Mouse (Mus musculus): ENCODE results near the gene Ank3. TPM values are rescaled to one million over a fixed set of nuclear protein-coding genes. Genes with fewer than 3 reads are reported as not detected.

Ank3 gene
- polyA plus RNA-seq, 1 experiment from 2014 or later: not detected

DNA sequence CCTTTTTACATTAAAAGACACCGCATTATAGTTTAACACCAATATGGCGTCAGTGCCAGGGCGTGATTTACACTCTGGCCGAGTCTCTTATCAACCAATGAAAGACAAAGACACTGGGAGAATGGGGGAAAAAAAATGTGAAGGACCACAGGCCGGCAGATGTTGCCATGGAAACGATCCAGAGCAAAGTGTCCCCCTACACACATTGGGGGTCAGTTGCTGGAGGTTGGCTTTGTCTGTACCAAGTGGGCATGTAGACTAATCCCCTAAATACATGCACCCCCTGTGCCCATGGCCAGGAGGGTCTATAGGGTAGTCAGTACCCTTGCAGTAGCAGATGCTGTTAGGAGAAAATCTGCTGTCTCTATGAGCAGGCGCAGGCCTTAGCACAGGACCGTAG, 547.3 kb downstream of the Ank3 start:
- Histone ChIP-seq H3K79me2 (ENCODE audit: inconsistent target) (no peaks in the 10 kb centered on the region), H3K27ac (no peak overlapping the region), H3K36me3 (ENCODE audit: inconsistent target) (no peaks in the 10 kb centered on the region), H3K4me3 (ENCODE audit: inconsistent target) (no peak overlapping the region)
- 94% methylated on average over 8 of the region's 8 CpGs for WGBS (ENCODE audit: missing documents)

DNA sequence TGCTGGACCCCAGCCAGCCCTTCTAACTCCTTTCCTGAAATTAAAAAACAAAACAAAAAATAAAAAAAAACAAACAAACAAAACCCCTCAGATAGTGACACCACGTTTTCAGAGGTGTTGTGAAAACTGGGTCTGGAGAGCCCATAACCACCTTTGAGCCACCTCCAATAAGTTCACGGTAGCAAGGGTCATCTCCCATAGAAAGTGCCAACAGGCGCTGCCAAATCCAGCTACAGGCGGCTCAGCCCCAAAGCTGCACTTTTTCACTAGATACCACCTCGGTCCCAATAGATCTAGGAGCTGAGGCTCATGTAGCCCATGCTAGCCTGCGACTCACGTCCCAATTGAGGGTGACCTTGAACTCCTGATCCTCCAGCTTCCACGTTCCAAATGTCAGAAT, 547.7 kb downstream of the Ank3 start:
- Histone ChIP-seq H3K36me3 (ENCODE audit: inconsistent target) (no peaks in the 10 kb centered on the region), H3K27ac (no peak overlapping the region), H3K79me2 (ENCODE audit: inconsistent target) (no peaks in the 10 kb centered on the region), H3K4me3 (ENCODE audit: inconsistent target) (no peak overlapping the region)
- WGBS (ENCODE audit: missing documents): 87% methylated on average over 8 of the region's 8 CpGs

DNA sequence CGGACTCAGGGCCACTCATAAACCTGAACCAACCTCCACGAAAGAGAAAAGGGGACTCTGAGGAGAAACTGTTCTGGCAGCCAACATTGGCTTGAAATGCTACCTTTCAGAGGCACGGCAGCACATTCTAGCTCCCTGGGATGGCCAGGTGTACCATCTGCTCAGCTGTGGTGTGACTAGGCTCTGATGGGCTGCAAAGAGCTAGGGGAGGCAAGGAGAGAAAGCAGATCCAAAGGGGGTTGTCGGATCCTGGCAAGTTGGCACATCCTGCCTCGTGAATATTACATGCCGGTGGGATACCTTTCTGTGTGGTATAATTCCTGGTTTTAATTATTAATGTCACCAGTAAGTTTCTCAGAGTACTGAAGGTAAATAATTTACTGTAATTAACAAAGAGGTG, 548.5 kb downstream of the Ank3 start:
- H3K36me3 ChIP-seq (ENCODE audit: inconsistent target): no peaks in the 10 kb centered on the region
- no peak overlapping the region for H3K4me3 ChIP-seq (ENCODE audit: inconsistent target)
- H3K79me2 ChIP-seq (ENCODE audit: inconsistent target): no peaks in the 10 kb centered on the region
- 88% methylated on average over 6 of the region's 6 CpGs for WGBS (ENCODE audit: missing documents)
- no peak overlapping the region for H3K27ac ChIP-seq

DNA sequence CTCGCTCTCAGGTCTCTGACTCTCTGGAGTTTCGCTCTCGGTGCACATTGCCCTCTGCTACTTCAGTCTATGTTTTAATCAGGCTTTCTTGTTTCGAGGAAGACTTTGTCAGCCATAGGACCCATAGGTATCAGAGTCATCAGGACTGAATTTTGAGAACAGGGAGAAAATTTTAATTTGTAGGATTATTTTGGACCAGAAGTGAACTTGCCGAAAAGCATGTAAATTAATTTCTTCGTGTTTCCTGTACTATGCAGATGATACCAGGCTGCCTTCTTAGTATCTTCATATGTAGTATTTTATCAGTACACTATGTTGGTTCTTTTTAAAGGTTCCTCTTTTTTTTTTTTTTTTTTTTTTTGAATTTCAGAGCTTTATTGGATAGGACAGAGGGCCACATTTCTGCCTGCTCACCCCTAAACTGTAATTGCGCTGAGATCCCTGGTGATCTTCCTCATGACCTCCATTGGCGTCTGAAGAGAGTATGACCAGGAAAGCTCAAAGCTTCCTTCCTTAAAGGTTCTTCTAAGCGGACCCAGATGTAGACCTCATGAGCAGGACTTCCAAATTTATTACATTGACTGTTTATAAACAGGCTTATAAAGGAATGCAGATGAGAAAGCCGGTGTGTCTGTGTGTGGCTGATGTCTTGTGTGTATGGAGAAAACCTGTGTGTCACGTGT, 551.8 kb downstream of the Ank3 start:
- Histone ChIP-seq H3K4me3 (ENCODE audit: inconsistent target) (no peak overlapping the region), H3K27ac (no peak overlapping the region), H3K79me2 (ENCODE audit: inconsistent target) (no peaks in the 10 kb centered on the region), H3K36me3 (ENCODE audit: inconsistent target) (no peaks in the 10 kb centered on the region)
- WGBS (ENCODE audit: missing documents): 92% methylated on average over 8 of the region's 11 CpGs

DNA sequence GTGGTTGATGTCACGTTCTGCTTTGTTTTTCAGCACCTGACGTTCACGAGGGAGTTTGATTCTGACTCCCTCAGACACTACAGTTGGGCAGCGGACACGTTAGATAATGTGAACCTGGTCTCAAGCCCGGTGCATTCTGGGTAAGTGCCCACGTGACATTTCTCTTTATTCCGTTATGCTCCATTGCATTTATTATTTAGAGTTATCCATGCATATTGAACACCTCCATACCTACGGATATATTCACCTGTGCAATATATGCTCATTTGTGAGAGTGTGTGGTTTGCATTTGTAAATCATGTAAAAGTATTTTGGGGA, 552.3 kb downstream of the Ank3 start:
- Histone ChIP-seq H3K27ac (no peak overlapping the region), H3K4me3 (ENCODE audit: inconsistent target) (no peak overlapping the region), H3K36me3 (ENCODE audit: inconsistent target) (no peaks in the 10 kb centered on the region), H3K79me2 (ENCODE audit: inconsistent target) (no peaks in the 10 kb centered on the region)
- 90% methylated on average over 9 of the region's 9 CpGs for WGBS (ENCODE audit: missing documents)

DNA sequence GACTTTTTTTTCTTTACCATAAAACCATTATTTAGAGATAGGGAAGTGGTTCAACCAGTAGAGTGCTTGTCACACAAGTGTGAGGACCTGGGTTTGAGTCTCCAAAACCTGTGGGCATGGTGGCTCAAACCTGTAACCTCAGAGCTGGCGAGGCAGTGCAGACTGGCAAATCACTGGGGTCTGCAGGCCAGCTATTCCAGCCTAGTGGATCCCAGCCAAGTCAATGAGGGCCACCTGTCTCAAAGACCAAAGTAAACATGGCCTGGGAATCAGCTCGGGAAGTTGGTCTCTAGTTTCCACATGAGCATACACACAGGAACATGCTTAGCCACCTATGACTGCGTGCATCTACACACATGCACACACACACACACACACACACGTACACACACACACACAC, 552.9 kb downstream of the Ank3 start:
- no peaks in the 10 kb centered on the region for H3K36me3 ChIP-seq (ENCODE audit: inconsistent target)
- 88% methylated on average over 3 of the region's 4 CpGs for WGBS (ENCODE audit: missing documents)
- H3K79me2 ChIP-seq (ENCODE audit: inconsistent target): no peaks in the 10 kb centered on the region
- no peak overlapping the region for H3K4me3 ChIP-seq (ENCODE audit: inconsistent target)
- H3K27ac ChIP-seq: no peak overlapping the region

DNA sequence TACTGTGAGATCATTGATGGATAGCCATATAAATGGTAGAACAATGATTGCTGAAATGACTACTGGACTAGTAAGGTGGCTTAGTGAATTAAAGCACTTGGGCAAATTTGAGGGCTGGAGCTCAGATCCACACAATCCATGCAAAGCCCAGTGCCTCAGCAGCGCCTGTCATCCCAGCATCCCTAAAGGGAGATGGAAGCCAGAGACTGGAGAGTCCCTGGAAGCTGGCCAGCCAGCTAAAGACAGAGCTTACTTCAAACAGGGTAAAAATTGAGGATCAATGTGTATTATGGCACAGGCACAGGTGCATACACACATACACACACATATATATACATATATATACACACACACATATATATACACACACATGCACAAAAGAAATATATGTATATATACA, 553.7 kb downstream of the Ank3 start:
- no peaks in the 10 kb centered on the region for H3K36me3 ChIP-seq (ENCODE audit: inconsistent target)
- H3K4me3 ChIP-seq (ENCODE audit: inconsistent target): no peak overlapping the region
- no peaks in the 10 kb centered on the region for H3K79me2 ChIP-seq (ENCODE audit: inconsistent target)
- no peak overlapping the region for H3K27ac ChIP-seq
- WGBS (ENCODE audit: missing documents): 90% methylated on average over 1 of the region's 1 CpGs

DNA sequence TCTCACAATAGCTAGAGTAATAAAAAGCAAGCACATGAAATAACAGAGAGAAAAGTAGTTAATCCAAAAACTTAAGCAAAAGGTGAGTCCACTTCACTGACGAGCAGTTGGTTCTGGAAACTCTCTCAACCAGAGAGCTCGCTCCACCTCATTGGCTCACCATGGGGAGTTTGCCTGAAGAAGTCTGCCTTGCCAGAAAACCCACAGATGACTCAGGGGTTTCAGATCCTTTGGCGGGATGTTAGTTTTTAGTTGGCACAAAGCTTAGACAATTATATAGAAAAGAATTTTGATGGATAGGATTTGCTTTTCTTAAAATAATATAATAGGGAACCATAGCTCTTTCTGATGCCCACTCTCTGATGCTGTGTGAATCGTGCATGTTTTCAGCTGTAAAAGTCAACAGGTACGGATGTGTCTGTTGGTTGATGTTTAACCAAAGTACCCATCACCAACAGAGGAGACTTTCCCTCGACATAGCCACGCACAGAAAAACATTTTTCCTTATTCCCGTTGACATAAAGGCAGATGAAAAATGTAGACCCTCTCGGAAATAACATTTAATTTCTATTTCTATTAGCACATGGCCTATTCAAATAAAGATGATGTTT, 556.2 kb downstream of the Ank3 start:
- no peaks in the 10 kb centered on the region for H3K36me3 ChIP-seq (ENCODE audit: inconsistent target)

DNA sequence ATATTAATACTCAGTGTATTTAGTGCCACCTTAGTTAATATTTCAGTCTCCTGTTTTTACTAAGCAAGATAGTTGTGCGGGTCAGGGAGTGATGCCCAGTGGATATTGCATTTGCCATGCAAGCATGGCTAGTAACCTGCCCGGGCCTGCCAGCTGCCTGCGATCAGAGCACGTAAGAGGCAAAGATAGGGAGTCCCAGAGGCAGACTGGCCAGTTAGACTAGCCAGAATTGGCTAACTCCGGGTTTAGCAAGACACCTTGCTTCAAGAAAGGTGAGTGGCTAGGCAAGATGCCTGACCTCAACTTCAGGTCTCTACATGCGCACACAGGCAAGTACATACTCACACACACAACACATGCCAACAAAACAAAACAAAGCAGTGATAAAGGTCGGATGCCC, 563.7 kb downstream of the Ank3 start:
- Histone ChIP-seq H3K4me3 (ENCODE audit: inconsistent target) (no peak overlapping the region), H3K27ac (no peak overlapping the region), H3K36me3 (ENCODE audit: inconsistent target) (no peaks in the 10 kb centered on the region), H3K79me2 (ENCODE audit: inconsistent target) (no peaks in the 10 kb centered on the region)
- 93% methylated on average over 7 of the region's 7 CpGs for WGBS (ENCODE audit: missing documents)

More for the DNA sequence above, 556.2 kb downstream of the Ank3 start:
- WGBS (ENCODE audit: missing documents): 80% methylated on average over 9 of the region's 9 CpGs
- Histone ChIP-seq H3K4me3 (ENCODE audit: inconsistent target) (no peak overlapping the region), H3K79me2 (ENCODE audit: inconsistent target) (no peaks in the 10 kb centered on the region), H3K27ac (no peak overlapping the region)

DNA sequence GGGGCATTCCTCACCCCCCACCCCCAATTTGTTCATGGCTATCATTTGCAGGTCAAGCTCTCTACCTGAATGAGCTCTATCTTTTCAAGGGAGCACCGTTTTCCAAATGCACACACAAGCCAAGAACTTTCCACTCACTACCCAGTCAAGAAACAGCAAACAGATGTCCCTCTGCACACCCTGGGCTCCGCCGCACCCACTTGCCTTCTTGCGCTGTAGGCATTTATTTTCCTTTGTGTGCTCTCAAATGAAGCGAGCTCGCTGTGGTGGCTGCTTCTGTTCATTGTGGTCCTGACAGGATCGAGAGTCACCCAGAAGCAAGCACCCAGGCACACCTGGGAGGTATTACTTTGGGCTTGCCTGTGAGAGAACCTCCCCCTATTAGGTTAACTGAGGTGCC, 564.4 kb downstream of the Ank3 start:
- Histone ChIP-seq H3K36me3 (ENCODE audit: inconsistent target) (no peaks in the 10 kb centered on the region), H3K4me3 (ENCODE audit: inconsistent target) (no peak overlapping the region), H3K27ac (no peak overlapping the region), H3K79me2 (ENCODE audit: inconsistent target) (no peaks in the 10 kb centered on the region)
- WGBS (ENCODE audit: missing documents): 90% methylated on average over 7 of the region's 7 CpGs

DNA sequence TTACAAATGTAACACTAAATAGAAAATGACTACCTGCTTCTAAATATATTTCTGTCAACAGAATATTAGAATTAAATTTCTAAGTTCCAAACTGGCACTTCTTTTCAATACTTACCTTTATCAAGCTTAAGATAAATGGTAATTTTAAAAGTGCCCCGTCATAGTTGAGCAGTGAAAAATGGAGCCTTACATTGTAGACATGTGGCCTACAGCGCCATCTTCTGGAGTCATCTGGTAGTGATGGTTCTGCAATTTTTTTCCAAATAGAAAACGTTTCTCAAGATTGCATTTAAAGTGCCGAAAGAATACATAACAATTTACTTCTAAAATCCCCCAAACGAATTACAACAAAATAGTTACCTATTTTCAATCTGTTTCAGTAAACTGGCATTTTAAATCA, 566.0 kb downstream of the Ank3 start:
- WGBS (ENCODE audit: missing documents): 2% methylated on average over 5 of the region's 5 CpGs
- Histone ChIP-seq H3K36me3 (ENCODE audit: inconsistent target) (no peaks in the 10 kb centered on the region), H3K4me3 (ENCODE audit: inconsistent target) (no peak overlapping the region), H3K79me2 (ENCODE audit: inconsistent target) (no peaks in the 10 kb centered on the region), H3K27ac (no peak overlapping the region)

DNA sequence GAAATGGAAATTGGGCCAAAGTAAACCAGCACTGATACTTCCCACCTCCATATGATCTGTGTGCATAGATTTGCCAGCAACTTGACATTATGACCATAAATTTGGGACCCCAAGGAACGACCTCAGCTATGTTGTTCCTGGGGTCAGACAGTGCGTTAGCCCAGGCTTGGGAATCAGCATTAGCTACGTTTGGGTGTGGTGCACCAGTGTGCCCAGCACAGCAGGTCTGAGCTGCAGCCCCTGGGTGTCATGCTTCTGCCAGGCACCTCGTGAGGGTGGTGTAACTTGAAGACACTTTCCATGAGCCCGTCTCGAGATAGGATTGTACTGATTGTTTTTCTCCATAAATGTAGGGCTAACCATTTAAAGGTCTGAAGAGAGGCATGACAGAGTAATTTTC, 566.5 kb downstream of the Ank3 start:
- Histone ChIP-seq H3K27ac (no peak overlapping the region), H3K36me3 (ENCODE audit: inconsistent target) (no peaks in the 10 kb centered on the region), H3K4me3 (ENCODE audit: inconsistent target) (no peak overlapping the region), H3K79me2 (ENCODE audit: inconsistent target) (no peaks in the 10 kb centered on the region)
- 86% methylated on average over 6 of the region's 6 CpGs for WGBS (ENCODE audit: missing documents)

DNA sequence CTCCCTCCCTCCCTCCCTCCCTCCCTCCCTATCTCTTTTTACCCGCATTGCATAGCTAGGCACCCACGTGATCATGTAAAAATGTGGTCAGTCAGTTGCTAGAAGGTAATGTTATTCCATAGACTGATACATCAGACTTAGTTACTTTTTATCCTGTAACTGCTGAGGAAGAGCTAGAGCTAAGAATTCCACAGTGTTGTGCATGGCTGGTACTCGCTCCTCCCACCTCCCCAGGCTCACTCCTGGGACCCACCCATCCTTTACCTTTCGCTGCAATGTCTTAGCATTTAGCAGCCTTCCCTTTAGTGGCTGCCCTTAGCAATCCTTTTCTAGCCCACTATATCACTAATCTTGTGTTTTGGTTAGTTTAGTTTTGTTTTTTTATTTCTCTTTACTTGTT, 569.4 kb downstream of the Ank3 start:
- 95% methylated on average over 2 of the region's 4 CpGs for WGBS (ENCODE audit: missing documents)
- Histone ChIP-seq H3K79me2 (ENCODE audit: inconsistent target) (no peaks in the 10 kb centered on the region), H3K36me3 (ENCODE audit: inconsistent target) (no peaks in the 10 kb centered on the region), H3K4me3 (ENCODE audit: inconsistent target) (no peak overlapping the region), H3K27ac (no peak overlapping the region)

DNA sequence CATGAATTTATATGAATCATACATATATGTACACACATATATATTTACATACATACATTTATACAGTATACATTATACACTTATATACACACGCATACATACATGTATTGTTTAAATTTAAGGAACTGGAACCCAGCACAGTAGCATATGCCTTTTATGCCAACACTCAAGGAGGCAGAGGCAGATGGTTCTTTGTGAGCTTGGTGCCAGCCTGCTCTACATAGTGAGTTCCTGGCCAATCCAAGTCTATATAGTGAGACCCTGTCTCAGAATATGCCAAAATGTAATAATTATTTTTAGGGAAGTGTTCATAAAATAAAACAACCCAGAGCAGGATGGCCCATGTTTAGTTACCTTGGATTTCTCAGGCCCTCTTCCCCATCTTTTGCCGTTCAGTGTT, 581.1 kb downstream of the Ank3 start:
- Histone ChIP-seq H3K27ac (no peak overlapping the region), H3K36me3 (ENCODE audit: inconsistent target) (no peaks in the 10 kb centered on the region), H3K4me3 (ENCODE audit: inconsistent target) (no peak overlapping the region), H3K79me2 (ENCODE audit: inconsistent target) (no peaks in the 10 kb centered on the region)
- 100% methylated on average over 2 of the region's 2 CpGs for WGBS (ENCODE audit: missing documents)

DNA sequence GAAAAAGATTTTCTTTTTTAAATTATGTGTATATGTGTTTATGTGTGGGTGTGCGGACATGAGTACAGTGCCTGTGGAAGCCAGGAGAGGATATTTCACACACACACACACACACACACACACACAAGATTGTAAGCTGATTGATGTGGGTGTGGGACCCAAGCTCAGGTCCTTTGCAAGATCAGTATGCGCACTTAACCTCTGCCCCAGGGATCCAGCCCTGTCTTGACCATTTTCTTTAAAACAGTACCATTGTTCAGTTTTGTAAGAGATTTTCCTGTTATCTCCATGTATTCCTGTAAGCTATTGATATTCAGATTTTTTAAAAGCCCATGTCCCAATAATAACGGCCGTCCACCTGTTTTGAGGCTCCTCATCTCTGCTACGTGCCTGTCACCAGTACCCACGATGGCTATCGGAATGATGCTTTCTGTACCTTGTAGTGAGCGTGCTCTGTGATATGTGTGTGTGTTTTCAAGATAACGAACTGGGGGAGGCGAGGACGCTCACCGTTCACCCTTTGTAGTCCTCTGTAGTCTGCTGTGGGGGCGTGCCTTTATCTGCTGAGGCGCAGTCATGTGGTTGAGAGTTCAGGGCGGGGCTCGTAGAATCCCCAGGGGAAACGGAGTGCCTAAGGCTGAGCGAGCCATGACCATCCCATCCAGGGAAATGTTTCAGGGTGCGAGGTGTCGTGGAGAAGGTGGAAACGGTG, 583.0 kb downstream of the Ank3 start:
- H3K27ac ChIP-seq: no peak overlapping the region

More for the DNA sequence above, 583.0 kb downstream of the Ank3 start:
- no peaks in the 10 kb centered on the region for H3K36me3 ChIP-seq (ENCODE audit: inconsistent target)
- H3K79me2 ChIP-seq (ENCODE audit: inconsistent target): no peaks in the 10 kb centered on the region
- no peak overlapping the region for H3K4me3 ChIP-seq (ENCODE audit: inconsistent target)
- 89% methylated on average over 19 of the region's 21 CpGs for WGBS (ENCODE audit: missing documents)
